Mouse (Mus musculus): ENCODE results near the gene Calu.

The Calu gene

GRCm38 (mm10) chr6:29420596-29420995 lies 72.7 kb downstream of the Calu start:
- no peak for DNase-seq (ENCODE audit: low spot score)

- no peak for DNase-seq (ENCODE audit: low spot score)
Observed at GRCm38 (mm10) chr6:29425118-29425517, 77.2 kb downstream of the Calu start.

- no peak for DNase-seq (ENCODE audit: low spot score)
Observed at GRCm38 (mm10) chr6:29426331-29426730, 78.5 kb downstream of the Calu start.
